ENCODE assay signal across 27 mouse cellular contexts in genomic region chr1:64331566-64331965, GRCm38 (mm10).
"Had no signal": no experiment of that assay in that cellular context is flagged by ENCODE, and none has a peak within 500 bp of the region (broad histone marks: within the 10 kb centered on the region; RNA-seq: fewer than 3 reads in every experiment).

No protein-coding gene starts in this region.

- ATAC-seq: forebrain, embryonic 14.5 days; forebrain, postnatal 0 days had no signal

- H3K36me3 ChIP-seq: embryonic facial prominence, embryonic 10.5 days; embryonic facial prominence, embryonic 12.5 days; embryonic facial prominence, embryonic 13.5 days; embryonic facial prominence, embryonic 15.5 days; forebrain, embryonic 10.5 days; forebrain, embryonic 12.5 days; forebrain, embryonic 15.5 days had no signal

- H3K9ac ChIP-seq: embryonic facial prominence, embryonic 12.5 days; embryonic facial prominence, embryonic 13.5 days; embryonic facial prominence, embryonic 15.5 days; forebrain, embryonic 12.5 days; forebrain, embryonic 13.5 days; forebrain, embryonic 15.5 days; forebrain, postnatal 0 days had no signal

- H3K4me1 ChIP-seq: embryonic facial prominence, embryonic 10.5 days; embryonic facial prominence, embryonic 12.5 days; embryonic facial prominence, embryonic 13.5 days; embryonic facial prominence, embryonic 15.5 days had no signal

- H3K9me3 ChIP-seq: embryonic facial prominence, embryonic 10.5 days; embryonic facial prominence, embryonic 12.5 days; embryonic facial prominence, embryonic 13.5 days; embryonic facial prominence, embryonic 15.5 days; forebrain, embryonic 10.5 days; forebrain, embryonic 12.5 days; forebrain, embryonic 13.5 days; forebrain, embryonic 15.5 days had no signal

- H3K4me3 ChIP-seq: embryonic facial prominence, embryonic 10.5 days; embryonic facial prominence, embryonic 12.5 days; embryonic facial prominence, embryonic 13.5 days; embryonic facial prominence, embryonic 15.5 days; erythroblast, embryonic 14.5 days; forebrain, embryonic 10.5 days; forebrain, embryonic 12.5 days; forebrain, embryonic 13.5 days; forebrain, embryonic 15.5 days; gastrocnemius, adult 2 months; heart, adult 2 months had no signal

- H3K4me2 ChIP-seq: embryonic facial prominence, embryonic 12.5 days; embryonic facial prominence, embryonic 13.5 days; embryonic facial prominence, embryonic 15.5 days; forebrain, embryonic 12.5 days; forebrain, embryonic 13.5 days; forebrain, embryonic 15.5 days had no signal

- H3K27ac ChIP-seq: embryonic facial prominence, embryonic 10.5 days; embryonic facial prominence, embryonic 12.5 days; embryonic facial prominence, embryonic 13.5 days; embryonic facial prominence, embryonic 15.5 days; forebrain, embryonic 10.5 days; forebrain, embryonic 12.5 days; forebrain, embryonic 13.5 days; forebrain, embryonic 15.5 days; gastrocnemius, adult 2 months; heart, adult 2 months had no signal

- H3K27me3 ChIP-seq: embryonic facial prominence, embryonic 12.5 days; embryonic facial prominence, embryonic 13.5 days; embryonic facial prominence, embryonic 15.5 days; forebrain, embryonic 13.5 days; forebrain, embryonic 15.5 days had no signal

- DNase-seq: cerebellum, adult 2 months; cerebellum, adult 8-10 months; cerebellum, adult 9-10 months; cerebellum, adult 9-11 months; cerebellum, postnatal 10 days; cerebellum, postnatal 14 days; cerebellum, postnatal 25 days; cerebellum, postnatal 36 days; embryo, embryonic 11 days; forebrain, postnatal 0 days; gastrocnemius, adult 2 months; gastrocnemius, postnatal 10 days; gastrocnemius, postnatal 14 days; gastrocnemius, postnatal 25 days; gastrocnemius, postnatal 36 days; heart, adult 18-20 months; heart, adult 2 months had no signal
